Mouse (Mus musculus): Measurements from ENCODE around the gene Clmn.

The Clmn gene

GRCm38 (mm10) chr12:104818057-104818456, 46.8 kb downstream of the Clmn start:
- in situ Hi-C loops (cut with MboI; ENCODE audit: low sequenced_read_pairs) = no loop called here

- in situ Hi-C loops (cut with MboI; ENCODE audit: low sequenced_read_pairs) = no loop called here
Observed at GRCm38 (mm10) chr12:104817172-104817866, 47.6 kb downstream of the Clmn start.

- in situ Hi-C loops (cut with MboI; ENCODE audit: low sequenced_read_pairs) = no loop called here
Observed at GRCm38 (mm10) chr12:104814291-104814690, 50.6 kb downstream of the Clmn start.

GRCm38 (mm10) chr12:104813762-104814161, 51.1 kb downstream of the Clmn start:
- in situ Hi-C loops (cut with MboI; ENCODE audit: low sequenced_read_pairs) = no loop called here

- in situ Hi-C loops (cut with MboI; ENCODE audit: low sequenced_read_pairs) = no loop called here
Observed at GRCm38 (mm10) chr12:104812711-104813110, 52.2 kb downstream of the Clmn start.

- in situ Hi-C loops (cut with MboI; ENCODE audit: low sequenced_read_pairs) = no loop called here
Observed at GRCm38 (mm10) chr12:104810923-104811443, 53.9 kb downstream of the Clmn start.

GRCm38 (mm10) chr12:104808421-104809067, 56.3 kb downstream of the Clmn start:
- in situ Hi-C loops (cut with MboI; ENCODE audit: low sequenced_read_pairs) = no loop called here

GRCm38 (mm10) chr12:104806680-104807375, 58.0 kb downstream of the Clmn start:
- in situ Hi-C loops (cut with MboI; ENCODE audit: low sequenced_read_pairs) = no loop called here

- in situ Hi-C loops (cut with MboI; ENCODE audit: low sequenced_read_pairs) = no loop called here
Observed at GRCm38 (mm10) chr12:104801494-104802260, 63.2 kb downstream of the Clmn start.

GRCm38 (mm10) chr12:104799365-104799764, 65.5 kb downstream of the Clmn start:
- in situ Hi-C loops (cut with MboI; ENCODE audit: low sequenced_read_pairs) = no loop called here

GRCm38 (mm10) chr12:104797905-104798304, 67.0 kb downstream of the Clmn start:
- in situ Hi-C loops (cut with MboI; ENCODE audit: low sequenced_read_pairs) = no loop called here

- in situ Hi-C loops (cut with MboI; ENCODE audit: low sequenced_read_pairs) = no loop called here
Observed at GRCm38 (mm10) chr12:104796635-104797378, 68.1 kb downstream of the Clmn start.

- in situ Hi-C loops (cut with MboI; ENCODE audit: low sequenced_read_pairs) = no loop called here
Observed at GRCm38 (mm10) chr12:104794957-104795356, 69.9 kb downstream of the Clmn start.

GRCm38 (mm10) chr12:104793486-104793885, 71.4 kb downstream of the Clmn start:
- in situ Hi-C loops (cut with MboI; ENCODE audit: low sequenced_read_pairs) = no loop called here

GRCm38 (mm10) chr12:104777603-104778002, 87.3 kb downstream of the Clmn start:
- in situ Hi-C loops (cut with MboI; ENCODE audit: low sequenced_read_pairs) = no loop called here

GRCm38 (mm10) chr12:104771941-104772340, 92.9 kb downstream of the Clmn start:
- in situ Hi-C loops (cut with MboI; ENCODE audit: low sequenced_read_pairs) = no loop called here

- in situ Hi-C loops (cut with MboI; ENCODE audit: low sequenced_read_pairs) = no loop called here
Observed at GRCm38 (mm10) chr12:104769201-104769785, 95.6 kb downstream of the Clmn start.

GRCm38 (mm10) chr12:104767183-104767582, 97.7 kb downstream of the Clmn start:
- in situ Hi-C loops (cut with MboI; ENCODE audit: low sequenced_read_pairs) = no loop called here

- in situ Hi-C loops (cut with MboI; ENCODE audit: low sequenced_read_pairs) = no loop called here
Observed at GRCm38 (mm10) chr12:104765761-104766160, 99.1 kb downstream of the Clmn start.

- in situ Hi-C loops (cut with MboI; ENCODE audit: low sequenced_read_pairs) = no loop called here
Observed at GRCm38 (mm10) chr12:104765116-104765515, 99.8 kb downstream of the Clmn start.
